ENCODE assay signal across 22 mouse cellular contexts in the genomic region with DNA sequence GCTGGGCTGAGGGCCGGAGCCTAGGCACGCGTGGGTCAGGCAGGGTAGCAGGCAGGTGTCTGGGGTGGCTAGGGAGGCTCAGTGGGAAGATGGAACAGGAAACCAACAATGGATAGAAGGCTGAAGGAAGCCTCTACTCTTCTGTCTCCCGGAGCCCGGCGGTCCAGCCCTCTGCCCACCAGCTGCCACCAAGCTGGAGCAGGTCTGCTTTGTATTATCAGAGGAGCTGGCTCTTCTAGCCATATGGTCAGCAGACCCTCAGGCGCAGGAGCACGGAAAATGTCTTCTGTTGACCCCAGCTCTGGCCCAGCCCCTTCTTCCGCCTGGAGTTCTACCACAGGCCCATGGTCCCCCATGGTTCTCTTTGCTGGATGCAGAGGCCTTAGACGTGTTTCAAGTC. TPM values are rescaled to one million over a fixed set of nuclear protein-coding genes. Genes with fewer than 3 reads are reported as not detected.
A peak's percentile ranks its signal among the peaks of the same experiment; 100 is the strongest.
DNase-seq lines count a peak whose midpoint lies in the region; ATAC-seq lines count a peak whose summit lies in the region.
"Had no signal": no experiment of that assay in that cellular context is flagged by ENCODE, and none has a peak within 500 bp of the region (broad histone marks: within the 10 kb centered on the region; RNA-seq: fewer than 3 reads in every experiment).

No protein-coding gene starts in this region.

- no peaks in the 10 kb centered on the region for H3K9me3 ChIP-seq in hindbrain, embryonic 10.5 days
- no peaks in the 10 kb centered on the region for H3K9me3 ChIP-seq in hindbrain, embryonic 12.5 days (replicated peaks)
- 0 out of 2 replicates have a peak, but pooled peaks cover 4% of the 10 kb centered on the region for H3K9me3 ChIP-seq in embryonic facial prominence, embryonic 10.5 days
- H3K9me3 ChIP-seq in limb, embryonic 11.5 days (ENCODE audit: control insufficient read depth, low read length): no peaks in the 10 kb centered on the region
- H3K9me3 ChIP-seq in forebrain, embryonic 12.5 days: no peaks in the 10 kb centered on the region
- H3K9me3 ChIP-seq: hindbrain, embryonic 15.5 days had no signal

- H3K4me3 ChIP-seq in hindbrain, embryonic 10.5 days: no peak overlapping the region
- H3K4me3 ChIP-seq in hindbrain, embryonic 12.5 days: no peak overlapping the region
- H3K4me3 ChIP-seq in embryonic facial prominence, embryonic 10.5 days: no peak overlapping the region
- no peak overlapping the region for H3K4me3 ChIP-seq in limb, embryonic 11.5 days (ENCODE audit: low read depth, low read length)
- H3K4me3 ChIP-seq in forebrain, embryonic 12.5 days (replicated peaks): no peak overlapping the region
- H3K4me3 ChIP-seq: forebrain, embryonic 10.5 days; gastrocnemius, adult 2 months; hindbrain, embryonic 15.5 days had no signal

- H3K27me3 ChIP-seq in hindbrain, embryonic 10.5 days (ENCODE audit: insufficient read depth, poor library complexity, severe bottlenecking): peaks cover 15% of the 10 kb centered on the region
- H3K27me3 ChIP-seq in hindbrain, embryonic 12.5 days: no peaks in the 10 kb centered on the region
- peaks cover 13% of the 10 kb centered on the region for H3K27me3 ChIP-seq in embryonic facial prominence, embryonic 10.5 days (replicated peaks; ENCODE audit: low read depth, poor library complexity, severe bottlenecking)
- no peaks in the 10 kb centered on the region for H3K27me3 ChIP-seq in limb, embryonic 11.5 days (ENCODE audit: control insufficient read depth, insufficient read depth, low read length)
- peaks cover 17% of the 10 kb centered on the region; the same call in 1 of the 2 replicates for H3K27me3 ChIP-seq in forebrain, embryonic 12.5 days
- H3K27me3 ChIP-seq: hindbrain, embryonic 15.5 days had no signal

- H3K27ac ChIP-seq in hindbrain, embryonic 10.5 days: peak overlapping the region; percentile 47
- H3K27ac ChIP-seq in hindbrain, embryonic 12.5 days: no peak overlapping the region
- peak overlapping the region; percentile 63 for H3K27ac ChIP-seq in embryonic facial prominence, embryonic 10.5 days (replicated peaks)
- no peak overlapping the region for H3K27ac ChIP-seq in limb, embryonic 11.5 days (replicated peaks; ENCODE audit: low read depth, low read length)
- H3K27ac ChIP-seq in forebrain, embryonic 12.5 days: no peak overlapping the region
- H3K27ac ChIP-seq: forebrain, embryonic 10.5 days; gastrocnemius, adult 2 months; hindbrain, embryonic 15.5 days had no signal

- H3K36me3 ChIP-seq in hindbrain, embryonic 10.5 days: 0 out of 2 replicates have a peak, but pooled peaks cover 2% of the 10 kb centered on the region
- no peaks in the 10 kb centered on the region for H3K36me3 ChIP-seq in hindbrain, embryonic 12.5 days
- peaks cover 2% of the 10 kb centered on the region; the same call in 1 of the 2 replicates for H3K36me3 ChIP-seq in embryonic facial prominence, embryonic 10.5 days (replicated peaks)
- H3K36me3 ChIP-seq in limb, embryonic 11.5 days (ENCODE audit: control insufficient read depth, insufficient read depth, low read length): no peaks in the 10 kb centered on the region
- H3K36me3 ChIP-seq in forebrain, embryonic 12.5 days (replicated peaks): no peaks in the 10 kb centered on the region
- H3K36me3 ChIP-seq: forebrain, embryonic 10.5 days; hindbrain, embryonic 15.5 days had no signal

- H3K9ac ChIP-seq in hindbrain, embryonic 12.5 days: no peak overlapping the region
- H3K9ac ChIP-seq in limb, embryonic 11.5 days (ENCODE audit: low read length): no peak overlapping the region
- H3K9ac ChIP-seq in forebrain, embryonic 12.5 days: no peak overlapping the region
- H3K9ac ChIP-seq: forebrain, postnatal 0 days; hindbrain, embryonic 15.5 days had no signal

- no peak overlapping the region for H3K4me2 ChIP-seq in hindbrain, embryonic 12.5 days (replicated peaks)
- H3K4me2 ChIP-seq in limb, embryonic 11.5 days (ENCODE audit: low read depth, severe bottlenecking): no peak overlapping the region
- H3K4me2 ChIP-seq in forebrain, embryonic 12.5 days: no peak overlapping the region
- H3K4me2 ChIP-seq: heart, embryonic 11.5 days; hindbrain, embryonic 15.5 days had no signal

- H3K4me1 ChIP-seq in hindbrain, embryonic 10.5 days (replicated peaks): peaks cover 45% of the 10 kb centered on the region
- H3K4me1 ChIP-seq in hindbrain, embryonic 12.5 days: peaks cover 20% of the 10 kb centered on the region; the same call in 1 of the 2 replicates
- H3K4me1 ChIP-seq in embryonic facial prominence, embryonic 10.5 days: peaks cover 56% of the 10 kb centered on the region
- H3K4me1 ChIP-seq in limb, embryonic 11.5 days (ENCODE audit: control insufficient read depth, insufficient read depth, low read length): peaks cover 40% of the 10 kb centered on the region
- no peaks in the 10 kb centered on the region for H3K4me1 ChIP-seq in forebrain, embryonic 12.5 days
- H3K4me1 ChIP-seq: hindbrain, embryonic 15.5 days had no signal

- WGBS in hindbrain, embryonic 10.5 days: 70% methylated on average over 10 of the region's 10 CpGs
- WGBS in hindbrain, embryonic 12.5 days: 67% methylated on average over 10 of the region's 10 CpGs
- WGBS in embryonic facial prominence, embryonic 10.5 days: 61% methylated on average over 10 of the region's 10 CpGs
- WGBS in limb, embryonic 11.5 days: 39% methylated on average over 10 of the region's 10 CpGs
- WGBS in forebrain, embryonic 12.5 days: 85% methylated on average over 10 of the region's 10 CpGs

- DNase-seq in hindbrain, embryonic 10.5 days (ENCODE audit: low spot score): peak; percentile 59
- DNase-seq in embryonic facial prominence, embryonic 10.5 days (ENCODE audit: low spot score): peak; percentile 63
- DNase-seq in limb, embryonic 11.5 days (ENCODE audit: low spot score): peak; percentile 52
- no peak for DNase-seq in ovary, postnatal 36 days (ENCODE audit: low spot score)
- DNase-seq: adrenal gland, adult 8-10 months; adrenal gland, postnatal 25 days; B cell, adult 2 months; cerebellum, adult 11-12 months; cerebellum, adult 8-10 months; cerebellum, postnatal 36 days; forebrain, postnatal 0 days; gastrocnemius, adult 2 months; gastrocnemius, postnatal 14 days; heart, adult 11 months; heart, postnatal 36 days had no signal

- no peak for ATAC-seq in hindbrain, embryonic 12.5 days (ENCODE audit: low FRiP score)
- no peak for ATAC-seq in limb, embryonic 11.5 days (ENCODE audit: insufficient number of reproducible peaks, low FRiP score, low TSS enrichment, low read depth)
- ATAC-seq in forebrain, embryonic 12.5 days (ENCODE audit: low FRiP score): no peak
- ATAC-seq: forebrain, embryonic 14.5 days; forebrain, postnatal 0 days; intestine, postnatal 0 days had no signal

RNA-seq across cellular contexts. Expression of gene Ngfr, which starts 22.2 kb away (rescaled TPM):
- polyA plus RNA-seq in hindbrain, embryonic 10.5 days (2016; fragmentation: Nextera tagmentation; extraction: Ambion mirVana): 28.7 and 51.6 TPM in 2 replicates
- polyA plus RNA-seq in hindbrain, embryonic 12.5 days (2016; fragmentation: Nextera tagmentation; extraction: Ambion mirVana): 38.6 and 41.3 TPM in 2 replicates
- 21.7 and 23.5 TPM in 2 replicates for polyA plus RNA-seq in embryonic facial prominence, embryonic 10.5 days (2016; fragmentation: Nextera tagmentation; extraction: Ambion mirVana)
- polyA plus RNA-seq in limb, embryonic 11.5 days (2014; fragmentation: Nextera tagmentation; extraction: Ambion mirVana): 12.4 and 13.4 TPM in 2 replicates
- polyA plus RNA-seq in forebrain, embryonic 12.5 days (2016; fragmentation: Nextera tagmentation; extraction: Ambion mirVana): 10.5 and 10.9 TPM in 2 replicates

RNA-seq across cellular contexts. Expression of gene Nxph3, which starts 51.0 kb away (rescaled TPM):
- polyA plus RNA-seq in hindbrain, embryonic 10.5 days (2016; fragmentation: Nextera tagmentation; extraction: Ambion mirVana): 0.46 and 0.75 TPM in 2 replicates
- polyA plus RNA-seq in hindbrain, embryonic 12.5 days (2016; fragmentation: Nextera tagmentation; extraction: Ambion mirVana): 0.75 and 0.81 TPM in 2 replicates
- polyA plus RNA-seq in embryonic facial prominence, embryonic 10.5 days (2016; fragmentation: Nextera tagmentation; extraction: Ambion mirVana): 0.50 and 0.54 TPM in 2 replicates
- 0.37 and 1.5 TPM in 2 replicates for polyA plus RNA-seq in limb, embryonic 11.5 days (2014; fragmentation: Nextera tagmentation; extraction: Ambion mirVana)
- 0.57 and 0.87 TPM in 2 replicates for polyA plus RNA-seq in forebrain, embryonic 12.5 days (2016; fragmentation: Nextera tagmentation; extraction: Ambion mirVana)

Comparison
In these comparisons a context has a peak if more than half of its experiments do, and no peak if none do; other contexts are left out.
1. H3K27ac ChIP-seq: peak in hindbrain, embryonic 10.5 days (single experiment) and embryonic facial prominence, embryonic 10.5 days (single experiment); none in hindbrain, embryonic 12.5 days (single experiment), limb, embryonic 11.5 days (single experiment) and forebrain, embryonic 12.5 days (single experiment).